Comparison of ENCODE assay signal across 9 mouse cellular contexts in genomic region chr2:66408899-66409739, GRCm38 (mm10). TPM values are rescaled to one million over a fixed set of nuclear protein-coding genes. Genes with fewer than 3 reads are reported as not detected.
DNase-seq lines count a peak whose midpoint lies in the region; ATAC-seq lines count a peak whose summit lies in the region.
"Had no signal": no experiment of that assay in that cellular context is flagged by ENCODE, and none has a peak within 500 bp of the region (broad histone marks: within the 10 kb centered on the region; RNA-seq: fewer than 3 reads in every experiment).

No protein-coding gene starts in this region.

- no peaks in the 10 kb centered on the region for H3K9me3 ChIP-seq in heart, embryonic 14.5 days (ENCODE audit: control insufficient read depth, low read length)
- no peaks in the 10 kb centered on the region for H3K9me3 ChIP-seq in midbrain, embryonic 12.5 days

- no peaks in the 10 kb centered on the region for H3K36me3 ChIP-seq in heart, embryonic 14.5 days (ENCODE audit: control insufficient read depth, insufficient read depth, low read length)
- no peaks in the 10 kb centered on the region for H3K36me3 ChIP-seq in midbrain, embryonic 12.5 days

- ATAC-seq in heart, embryonic 14.5 days (ENCODE audit: insufficient number of reproducible peaks, insufficient read depth, low FRiP score, low read depth) = no peak
- peak; percentile 64 for ATAC-seq in midbrain, embryonic 12.5 days (ENCODE audit: low FRiP score, low read depth)

- 5% methylated on average over 12 of the region's 12 CpGs for WGBS in heart, embryonic 14.5 days
- 10% methylated on average over 12 of the region's 12 CpGs for WGBS in midbrain, embryonic 12.5 days

- no peak overlapping the region for H3K9ac ChIP-seq in heart, embryonic 14.5 days (ENCODE audit: low read length)
- H3K9ac ChIP-seq in midbrain, embryonic 12.5 days (replicated peaks) = peak overlapping the region; percentile 55

- H3K4me3 ChIP-seq in heart, embryonic 14.5 days (ENCODE audit: control insufficient read depth in 1 of 2, insufficient read depth in 1 of 2, low read depth in 1 of 2, low read length in 2 of 2) = peak overlapping the region; percentile 9 to 53
- H3K4me3 ChIP-seq in midbrain, embryonic 12.5 days = peak overlapping the region; percentile 52

- H3K27me3 ChIP-seq in heart, embryonic 14.5 days (ENCODE audit: control insufficient read depth, insufficient read depth, low read length) = peaks cover 10% of the 10 kb centered on the region
- peaks cover 21% of the 10 kb centered on the region; the same call in 1 of the 2 replicates for H3K27me3 ChIP-seq in midbrain, embryonic 12.5 days

- peak; percentile 39 to 42 for DNase-seq in left cerebral cortex, adult 18-20 months (ENCODE audit: low spot score in 2 of 2)
- DNase-seq in left cerebral cortex, adult 11 months (ENCODE audit: low spot score) = no peak
- peak; percentile 77 for DNase-seq in cerebellum, adult 9-11 months
- peak; percentile 31 to 39 for DNase-seq in layer of hippocampus, postnatal 36 days
- peak; percentile 32 for DNase-seq in telencephalon, adult 2 months (ENCODE audit: low read depth, low spot score)
- DNase-seq in thymus, adult 18-20 months = no peak

- H3K4me2 ChIP-seq in heart, embryonic 14.5 days (ENCODE audit: low read length) = peak overlapping the region; percentile 95
- H3K4me2 ChIP-seq in midbrain, embryonic 12.5 days (replicated peaks) = peak overlapping the region; percentile 69

- H3K4me1 ChIP-seq in heart, embryonic 14.5 days (ENCODE audit: control insufficient read depth in 2 of 2, insufficient read depth in 2 of 2, low read length in 2 of 2) = 0 out of 4 replicates have a peak, but pooled peaks cover 2 to 4% of the 10 kb centered on the region in 2 experiments
- peaks cover 9% of the 10 kb centered on the region for H3K4me1 ChIP-seq in midbrain, embryonic 12.5 days

- H3K27ac ChIP-seq in heart, embryonic 14.5 days (replicated peaks in 1 of 2; ENCODE audit: control insufficient read depth in 1 of 2, insufficient read depth in 1 of 2, low read depth in 2 of 2, low read length in 2 of 2) = no peak overlapping the region
- no peak overlapping the region for H3K27ac ChIP-seq in midbrain, embryonic 12.5 days (replicated peaks)

RNA-seq across cellular contexts. Expression of gene Scn1a, which starts 31.5 kb away (rescaled TPM):
- total RNA-seq in left cerebral cortex, adult 18-20 months (2021) = 100 to 1,000 TPM; 102 to 126 TPM
- 0.03 and 0.12 TPM in 2 replicates for polyA plus RNA-seq in heart, embryonic 14.5 days (2014; fragmentation: Nextera tagmentation; extraction: Ambion mirVana)
- 10 to 100 TPM; 64.0 to 68.5 TPM for total RNA-seq in layer of hippocampus, postnatal 36 days (2021)
- 3.7 and 4.2 TPM in 2 replicates for polyA plus RNA-seq in midbrain, embryonic 12.5 days (2016; fragmentation: Nextera tagmentation; extraction: Ambion mirVana)
- total RNA-seq: liver, adult 2 months had no signal
- polyA plus RNA-seq: liver, adult 2 months had no signal

Comparison
In these comparisons a context has a peak if more than half of its experiments do, and no peak if none do; other contexts are left out.
1. DNase-seq: peak in left cerebral cortex, adult 18-20 months (2 of 2), cerebellum, adult 9-11 months (single experiment), layer of hippocampus, postnatal 36 days (2 of 2) and telencephalon, adult 2 months (single experiment); none in left cerebral cortex, adult 11 months (single experiment) and thymus, adult 18-20 months (0 of 2).